Mouse (Mus musculus): ENCODE measurements around the gene Gnb5. TPM values are rescaled to one million over a fixed set of nuclear protein-coding genes. Genes with fewer than 3 reads are reported as not detected.

Gnb5 gene
- polyA plus RNA-seq, 1 experiment from 2014 or later = 78.1 TPM

DNA sequence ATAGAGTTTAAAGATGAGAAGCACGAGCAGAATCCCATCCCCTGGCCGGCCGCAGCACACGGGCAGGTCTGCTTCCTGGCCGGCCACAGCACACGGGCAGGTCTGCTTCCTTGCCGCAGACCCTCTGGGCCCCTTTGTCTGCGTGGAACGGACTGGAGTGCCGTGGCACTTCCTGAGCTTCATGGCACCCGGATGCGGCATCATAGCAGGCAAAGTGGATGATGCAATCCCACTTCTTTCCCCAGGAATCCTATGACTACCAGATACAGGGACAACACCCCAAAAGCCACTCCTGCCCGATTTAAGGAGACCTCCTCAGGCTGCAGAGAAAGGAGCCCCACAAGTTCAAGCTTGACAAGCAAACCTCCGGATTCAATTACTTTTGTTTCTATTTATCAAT is 76.7 kb downstream of the Gnb5 start:
- Histone ChIP-seq H3K4me3 (ENCODE audit: low read depth, low read length) (no peak overlapping the region), H3K27ac (ENCODE audit: low read length) (no peak overlapping the region), H3K4me2 (ENCODE audit: low read length) (no peak overlapping the region), H3K4me1 (ENCODE audit: control insufficient read depth, insufficient read depth, low read length) (no peaks in the 10 kb centered on the region), H3K27me3 (ENCODE audit: control insufficient read depth, insufficient read depth, low read depth, low read length) (no peaks in the 10 kb centered on the region), H3K9me3 (replicated peaks; ENCODE audit: control insufficient read depth, low read length, poor library complexity, severe bottlenecking) (no peaks in the 10 kb centered on the region), H3K9ac (ENCODE audit: low read depth, low read length) (no peak overlapping the region), H3K36me3 (ENCODE audit: control insufficient read depth, insufficient read depth, low read length) (peaks cover 5% of the 10 kb centered on the region)
- no peak for ATAC-seq
- WGBS = 92% methylated on average over 14 of the region's 14 CpGs

DNA sequence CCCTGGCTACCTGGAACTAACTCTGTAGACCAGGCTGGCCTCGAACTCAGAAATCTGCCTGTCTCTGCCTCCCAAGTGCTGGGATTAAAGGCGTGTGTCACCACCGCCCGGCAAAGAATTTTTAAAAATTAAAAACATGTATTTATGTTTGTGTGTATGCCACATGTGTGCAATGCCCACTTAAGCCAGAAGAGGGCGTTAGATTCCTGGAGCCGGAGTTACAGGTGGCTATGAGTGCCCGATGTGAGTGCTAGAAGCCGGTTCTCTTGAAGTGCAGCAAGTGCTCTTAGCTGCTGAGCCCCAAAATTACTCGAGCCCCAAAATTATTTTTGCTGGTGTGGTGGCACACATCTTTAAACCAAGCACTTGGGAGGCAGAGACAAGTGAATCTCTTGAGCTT is 77.7 kb downstream of the Gnb5 start:
- H3K9me3 ChIP-seq (replicated peaks; ENCODE audit: control insufficient read depth, low read length, poor library complexity, severe bottlenecking) = no peaks in the 10 kb centered on the region
- WGBS = 88% methylated on average over 9 of the region's 9 CpGs
- H3K9ac ChIP-seq (ENCODE audit: low read depth, low read length) = no peak overlapping the region
- no peak overlapping the region for H3K27ac ChIP-seq (ENCODE audit: low read length)
- ATAC-seq = no peak
- no peaks in the 10 kb centered on the region for H3K27me3 ChIP-seq (ENCODE audit: control insufficient read depth, insufficient read depth, low read depth, low read length)
- H3K4me3 ChIP-seq (ENCODE audit: low read depth, low read length) = no peak overlapping the region
- H3K4me1 ChIP-seq (ENCODE audit: control insufficient read depth, insufficient read depth, low read length) = no peaks in the 10 kb centered on the region
- H3K4me2 ChIP-seq (ENCODE audit: low read length) = no peak overlapping the region
- H3K36me3 ChIP-seq (ENCODE audit: control insufficient read depth, insufficient read depth, low read length) = peaks cover 10% of the 10 kb centered on the region

DNA sequence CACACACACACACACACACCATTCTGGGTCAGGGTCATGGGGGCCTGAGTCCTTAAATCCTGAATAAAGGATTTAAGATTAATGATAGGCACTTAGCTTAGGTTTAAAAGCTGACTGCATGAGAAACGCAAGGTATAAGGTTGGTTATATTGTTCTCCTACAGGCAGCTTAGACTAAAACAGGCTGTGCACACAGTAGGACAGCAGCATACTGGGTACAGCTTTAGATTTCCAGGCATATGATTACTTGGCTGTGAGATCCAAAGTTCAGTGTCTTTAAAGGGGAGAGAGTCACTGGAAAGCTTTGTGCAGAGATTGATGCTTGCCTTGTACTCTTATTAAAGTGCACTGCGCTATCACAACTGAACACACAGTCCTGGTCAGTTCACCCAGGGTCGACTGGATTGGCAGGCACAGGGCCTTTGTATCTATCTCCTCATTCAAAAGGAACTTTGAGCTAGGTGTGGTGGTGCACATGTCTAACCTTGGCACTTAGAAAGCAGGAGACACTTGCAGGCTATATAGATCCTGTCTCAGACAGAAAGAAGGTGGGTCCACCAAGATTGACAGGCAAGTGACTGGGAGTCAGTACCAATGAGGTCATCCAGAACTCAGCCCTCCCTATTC is 78.4 kb downstream of the Gnb5 start:
- Histone ChIP-seq H3K4me3 (ENCODE audit: low read depth, low read length) (no peak overlapping the region), H3K4me2 (ENCODE audit: low read length) (no peak overlapping the region), H3K4me1 (ENCODE audit: control insufficient read depth, insufficient read depth, low read length) (no peaks in the 10 kb centered on the region), H3K27me3 (ENCODE audit: control insufficient read depth, insufficient read depth, low read depth, low read length) (no peaks in the 10 kb centered on the region), H3K27ac (ENCODE audit: low read length) (no peak overlapping the region), H3K9ac (ENCODE audit: low read depth, low read length) (no peak overlapping the region), H3K9me3 (replicated peaks; ENCODE audit: control insufficient read depth, low read length, poor library complexity, severe bottlenecking) (no peaks in the 10 kb centered on the region), H3K36me3 (ENCODE audit: control insufficient read depth, insufficient read depth, low read length) (peaks cover 15% of the 10 kb centered on the region)
- 89% methylated on average over 3 of the region's 3 CpGs for WGBS
- no peak for ATAC-seq

DNA sequence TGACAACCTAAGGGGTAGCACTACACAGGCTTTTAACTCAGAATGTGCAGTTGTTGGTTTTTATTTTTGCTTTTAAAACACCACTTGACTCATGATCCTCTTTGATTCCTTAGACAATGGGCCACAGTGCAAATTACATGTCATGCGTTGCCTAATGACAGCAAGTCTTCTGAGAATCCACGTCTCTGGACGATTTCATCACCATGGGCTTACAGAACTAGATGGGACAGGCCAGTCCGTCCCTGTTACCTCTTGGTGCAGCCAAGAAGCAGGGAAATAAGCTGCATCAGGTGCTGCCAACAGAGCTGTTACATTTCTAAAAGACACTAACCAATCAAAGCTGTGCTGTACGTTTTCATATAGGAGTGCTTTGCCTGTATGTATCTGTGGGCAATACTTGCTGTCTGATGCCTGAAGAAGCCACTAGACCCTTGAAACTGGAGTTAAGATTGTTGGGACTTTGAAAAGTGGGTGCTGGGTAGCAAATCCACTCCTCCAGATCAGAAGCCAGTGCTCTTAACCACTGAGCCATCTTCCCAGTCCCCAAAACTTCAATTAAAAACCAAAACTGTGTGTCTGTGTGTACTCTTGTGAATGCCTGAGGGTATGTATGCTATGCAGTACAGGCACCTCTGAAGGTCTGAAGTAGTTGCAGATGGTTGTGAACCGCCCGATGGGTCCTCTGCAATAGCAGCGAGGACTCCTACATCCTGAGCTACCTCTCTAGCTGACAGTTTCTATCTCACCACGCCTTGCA is 79.3 kb downstream of the Gnb5 start:
- WGBS = 78% methylated on average over 9 of the region's 9 CpGs
- no peaks in the 10 kb centered on the region for H3K4me1 ChIP-seq (ENCODE audit: control insufficient read depth, insufficient read depth, low read length)
- H3K9ac ChIP-seq (ENCODE audit: low read depth, low read length) = no peak overlapping the region
- H3K9me3 ChIP-seq (replicated peaks; ENCODE audit: control insufficient read depth, low read length, poor library complexity, severe bottlenecking) = no peaks in the 10 kb centered on the region
- H3K36me3 ChIP-seq (ENCODE audit: control insufficient read depth, insufficient read depth, low read length) = peaks cover 15% of the 10 kb centered on the region
- H3K27ac ChIP-seq (ENCODE audit: low read length) = no peak overlapping the region
- H3K4me3 ChIP-seq (ENCODE audit: low read depth, low read length) = no peak overlapping the region
- H3K4me2 ChIP-seq (ENCODE audit: low read length) = no peak overlapping the region
- no peaks in the 10 kb centered on the region for H3K27me3 ChIP-seq (ENCODE audit: control insufficient read depth, insufficient read depth, low read depth, low read length)
- no peak for ATAC-seq

DNA sequence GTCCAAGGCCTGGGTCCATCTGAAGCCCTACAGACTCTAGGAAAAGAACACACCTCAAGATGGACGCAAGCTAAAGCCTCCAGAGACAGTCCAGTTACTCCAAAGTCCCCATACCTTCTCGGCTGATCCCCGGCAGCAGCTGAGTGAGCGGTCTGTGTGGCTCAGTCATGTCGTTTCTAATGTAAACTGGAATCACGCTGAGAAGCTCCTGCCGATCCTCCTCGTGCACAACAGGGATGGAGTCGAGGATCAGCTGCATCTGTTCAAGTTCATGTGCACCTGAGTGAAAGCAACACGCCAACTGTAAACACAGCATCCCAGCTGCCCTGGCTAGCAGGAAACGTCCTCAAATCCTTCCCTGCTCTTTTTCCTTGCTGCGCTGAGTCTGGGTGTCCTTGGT is 87.2 kb downstream of the Gnb5 start:
- ATAC-seq = no peak
- Histone ChIP-seq H3K9ac (ENCODE audit: low read depth, low read length) (no peak overlapping the region), H3K4me3 (ENCODE audit: low read depth, low read length) (no peak overlapping the region), H3K36me3 (ENCODE audit: control insufficient read depth, insufficient read depth, low read length) (peaks cover 32% of the 10 kb centered on the region), H3K9me3 (replicated peaks; ENCODE audit: control insufficient read depth, low read length, poor library complexity, severe bottlenecking) (no peaks in the 10 kb centered on the region), H3K4me1 (ENCODE audit: control insufficient read depth, insufficient read depth, low read length) (no peaks in the 10 kb centered on the region), H3K27ac (ENCODE audit: low read length) (no peak overlapping the region), H3K4me2 (ENCODE audit: low read length) (no peak overlapping the region), H3K27me3 (ENCODE audit: control insufficient read depth, insufficient read depth, low read depth, low read length) (no peaks in the 10 kb centered on the region)
- 75% methylated on average over 12 of the region's 12 CpGs for WGBS

Other genes starting within 250 kb of the Gnb5 start
- gene Myo5a, start 235.3 kb upstream of the Gnb5 start, polyA plus RNA-seq (2015; fragmentation: Nextera tagmentation; extraction: Ambion mirVana) = 26.1 and 31.7 TPM in 2 replicates
- 0.26 and 0.53 TPM in 2 replicates for gene Myo5c, start 74.3 kb upstream of the Gnb5 start, polyA plus RNA-seq (2015; fragmentation: Nextera tagmentation; extraction: Ambion mirVana)
- gene Bcl2l10, start 41.5 kb downstream of the Gnb5 start, polyA plus RNA-seq (2015; fragmentation: Nextera tagmentation; extraction: Ambion mirVana) = not detected in 2 replicates
- gene Mapk6, start 103.7 kb downstream of the Gnb5 start, polyA plus RNA-seq (2015; fragmentation: Nextera tagmentation; extraction: Ambion mirVana) = 147 and 162 TPM in 2 replicates
- 43.6 and 48.2 TPM in 2 replicates for gene Leo1, start 135.2 kb downstream of the Gnb5 start, polyA plus RNA-seq (2015; fragmentation: Nextera tagmentation; extraction: Ambion mirVana)

All from midbrain, embryonic 16.5 days (tissue).